Mouse (Mus musculus) ES-Bruce4 (cell line): ENCODE data around the gene Tnrc6a.

Source experiments
- CTCF ChIP-seq: IDR thresholded peaks from one replicate; pipeline ENCODE4 v1.8.1; 2011; ENCODE audit warnings: low read depth, low read length
- POLR2A ChIP-seq: IDR thresholded peaks from one replicate; pipeline ENCODE4 v1.8.1; 2011; ENCODE audit warnings: low read length; ENCODE audit not compliant: insufficient read depth

- TF ChIP-seq CTCF (no peak), POLR2A (no peak)
Measured at GRCm38 (mm10) chr7:123130198-123130597, 6.5 kb downstream of the Tnrc6a start.
